Mouse (Mus musculus) left cerebral cortex, postnatal 14 days (tissue): ENCODE measurements around the gene Vmn2r2. TPM values are rescaled to one million over a fixed set of nuclear protein-coding genes. Genes with fewer than 3 reads are reported as not detected.

Source experiments
- DNase-seq, 2 experiments: peaks; one replicate each; pipeline ENCODE4 v3.0.0; 2021 to 2022; ENCODE audit warnings: low spot score in 2 of 2, mixed read lengths in 1 of 2
- intact Hi-C: fragments of 180-260 bp; cut with DNase I; formaldehyde crosslinking; loops from one replicate; pipeline ENCODE4 v1.15.1; 2025
- long read RNA-seq, 2 experiments: library from polyadenylated mRNA; stranded (forward); transcript quantifications; one replicate each; pipeline ENCODE4 v2.0.0; 2021
- total RNA-seq, 2 experiments: library from RNA; stranded (reverse); gene quantifications; 2 replicates each; pipeline ENCODE4 v1.2.3; 2021

Gene Vmn2r2
- total RNA-seq = not detected
- long read RNA-seq, experiment 1 = 0 reads
- long read RNA-seq, experiment 2 = 0 reads

- intact Hi-C loops = no loop called here
- no peak for DNase-seq
Observed at GRCm38 (mm10) chr3:64141878-64142508, at the start of gene Vmn2r2. Gene Vmn2r2 (minus strand): TSS chr3:64141928.

- DNase-seq = no peak
- intact Hi-C loops = no loop called here
Observed at GRCm38 (mm10) chr3:64113352-64114046, 28.2 kb downstream of the Vmn2r2 start.

- intact Hi-C loops = no loop called here
- DNase-seq = no peak
Observed at GRCm38 (mm10) chr3:64112707-64113106, 29.0 kb downstream of the Vmn2r2 start.

- intact Hi-C loops = no loop called here
- no peak for DNase-seq
Observed at GRCm38 (mm10) chr3:64081247-64081646, 60.5 kb downstream of the Vmn2r2 start, which contains the start of gene Vmn2r1. Gene Vmn2r1 (plus strand): TSS chr3:64081547.

Other genes starting within 250 kb of the Vmn2r2 start
- 1 to 10 TPM; 6.0 to 8.4 TPM for gene Plch1, start 242.5 kb downstream of the Vmn2r2 start, total RNA-seq
- gene E130311K13Rik, start 212.5 kb downstream of the Vmn2r2 start, total RNA-seq = 10 to 100 TPM; 11.3 to 11.9 TPM
- 10 to 100 TPM; 26.4 to 27.1 TPM for gene Slc33a1, start 177.2 kb downstream of the Vmn2r2 start, total RNA-seq
- gene Gmps, start 165.8 kb downstream of the Vmn2r2 start, total RNA-seq = 10 to 100 TPM; 39.1 to 40.8 TPM
- gene Vmn2r1, start 60.4 kb downstream of the Vmn2r2 start, total RNA-seq = under 1 TPM; 0.34 to 0.44 TPM
- gene Vmn2r3, start 147.8 kb upstream of the Vmn2r2 start, total RNA-seq = not detected